Mouse (Mus musculus): ENCODE measurements at regions not wholly inside any gene's neighbourhood (a gene's known extent, or its start where the extent isn't known, plus 50 kb on each side); places are given as distances from the start of the nearest gene placed in this dataset.

GRCm38 (mm10) chr12:77739047-77739760 lies 454.8 kb upstream of the Gm6657 start:
- TF ChIP-seq CTCF (IDR thresholded peaks at IDR 0.05; ENCODE audit: borderline replicate concordance, insufficient read depth, low read length) (no peak), POLR2A (IDR thresholded peaks at IDR 0.05; ENCODE audit: low read depth, low read length) (no peak)
